Mouse (Mus musculus): Measurements from ENCODE around the gene Prpf19.

GRCm38 (mm10) chr19:10904927-10905727 is 10.1 kb downstream of the Prpf19 start:
- TF ChIP-seq CTCF (IDR thresholded peaks at IDR 0.05; ENCODE audit: borderline replicate concordance, insufficient read depth, low read length) (no peak), POLR2A (IDR thresholded peaks at IDR 0.05; ENCODE audit: low read depth, low read length) (no peak)

Measured in embryonic fibroblast, embryonic 13.5 days (primary cell).